ENCODE assay signal across 8 mouse cellular contexts in the genomic region with DNA sequence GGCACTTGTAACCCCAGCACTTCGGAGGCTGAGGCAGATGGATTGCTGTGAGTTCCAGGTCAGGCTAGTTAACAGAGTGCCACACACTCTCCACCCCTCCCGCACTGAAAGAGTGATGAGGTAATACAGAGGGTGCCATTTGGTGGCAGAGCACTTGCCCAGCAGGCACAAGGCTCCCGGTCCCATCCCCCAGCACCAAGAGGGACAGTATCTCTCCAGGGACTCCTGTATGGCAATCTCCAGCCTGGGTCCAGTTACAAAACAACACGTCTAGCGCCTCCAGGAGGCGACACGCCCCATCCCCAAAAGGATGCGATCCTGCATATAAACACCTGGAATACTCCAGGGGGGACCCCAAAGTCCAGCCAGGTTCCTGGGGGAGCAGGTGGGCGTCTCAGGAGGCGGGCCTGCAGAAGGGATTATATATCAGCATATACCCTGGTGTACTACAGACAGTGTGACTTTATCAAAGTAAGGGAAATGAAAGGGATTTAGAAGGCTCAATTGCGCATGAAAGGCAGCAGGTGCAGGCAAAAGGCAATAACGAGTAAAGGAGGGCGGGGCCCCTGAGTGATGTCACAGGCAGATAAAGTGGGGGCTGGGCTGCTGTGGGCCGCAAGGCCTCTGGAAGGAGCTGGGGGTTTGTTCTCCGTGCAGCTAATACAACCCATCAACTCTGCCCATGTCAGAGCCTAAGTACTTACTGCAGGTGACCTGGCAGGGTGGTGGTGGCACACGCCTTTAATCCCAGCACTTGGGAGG. TPM values are rescaled to one million over a fixed set of nuclear protein-coding genes. Genes with fewer than 3 reads are reported as not detected.
DNase-seq lines count a peak whose midpoint lies in the region; ATAC-seq and TF ChIP-seq lines count a peak whose summit lies in the region.

No protein-coding gene starts in this region.

- no peaks in the 10 kb centered on the region for H3K9me3 ChIP-seq in hindbrain, embryonic 10.5 days
- no peaks in the 10 kb centered on the region for H3K9me3 ChIP-seq in hindbrain, embryonic 16.5 days (ENCODE audit: control insufficient read depth, low read length)
- H3K9me3 ChIP-seq in forebrain, embryonic 14.5 days (replicated peaks; ENCODE audit: control insufficient read depth, low read length), result no peaks in the 10 kb centered on the region

- no peak overlapping the region for H3K4me2 ChIP-seq in hindbrain, embryonic 16.5 days (ENCODE audit: low read length)
- no peak overlapping the region for H3K4me2 ChIP-seq in forebrain, embryonic 14.5 days (ENCODE audit: low read length)
- H3K4me2 ChIP-seq in myocyte (ENCODE audit: low read depth), result peak overlapping the region; percentile 19

- peaks cover 72% of the 10 kb centered on the region for H3K4me1 ChIP-seq in hindbrain, embryonic 10.5 days (replicated peaks)
- H3K4me1 ChIP-seq in hindbrain, embryonic 16.5 days (ENCODE audit: control insufficient read depth, insufficient read depth, low read depth, low read length), result peaks cover 44% of the 10 kb centered on the region
- H3K4me1 ChIP-seq in forebrain, embryonic 14.5 days (ENCODE audit: control insufficient read depth, insufficient read depth, low read length), result peaks cover 52% of the 10 kb centered on the region

- no peak for ATAC-seq in hindbrain, embryonic 16.5 days
- ATAC-seq in forebrain, embryonic 14.5 days, result no peak

- DNase-seq in hindbrain, embryonic 10.5 days (ENCODE audit: low spot score), result no peak
- peak; percentile 49 for DNase-seq in ZHBTc4 (ENCODE audit: low read depth, low spot score)
- no peak for DNase-seq in forebrain, embryonic 14.5 days (ENCODE audit: low spot score)
- no peak for DNase-seq in testis, postnatal 10 days (ENCODE audit: low spot score)
- DNase-seq in spleen, postnatal 4 days (ENCODE audit: low spot score in 2 of 2), result no peak
- DNase-seq in lung, postnatal 10 days, result no peak

- H3K9ac ChIP-seq in hindbrain, embryonic 16.5 days (ENCODE audit: low read depth, low read length), result no peak overlapping the region
- peak overlapping the region; percentile 13; the same call in 1 of the 2 replicates for H3K9ac ChIP-seq in forebrain, embryonic 14.5 days (ENCODE audit: low read length)

- no peak for TF ChIP-seq POLR2A in myocyte (IDR thresholded peaks at IDR 0.05; ENCODE audit: insufficient read length, low read depth)

- no peak overlapping the region for H3ac ChIP-seq in myocyte (ENCODE audit: control insufficient read depth, insufficient read length)

- peak overlapping the region; percentile 42 for H3K27ac ChIP-seq in hindbrain, embryonic 10.5 days
- H3K27ac ChIP-seq in hindbrain, embryonic 16.5 days (ENCODE audit: low read depth, low read length), result no peak overlapping the region
- H3K27ac ChIP-seq in forebrain, embryonic 14.5 days (ENCODE audit: low read depth, low read length), result no peak overlapping the region

- 60% methylated on average over 16 of the region's 16 CpGs for WGBS in hindbrain, embryonic 10.5 days
- WGBS in hindbrain, embryonic 16.5 days, result 53% methylated on average over 16 of the region's 16 CpGs
- 51% methylated on average over 16 of the region's 16 CpGs for WGBS in forebrain, embryonic 14.5 days

- H3K4me3 ChIP-seq in hindbrain, embryonic 10.5 days, result no peak overlapping the region
- H3K4me3 ChIP-seq in hindbrain, embryonic 16.5 days (ENCODE audit: low read length), result no peak overlapping the region
- no peak overlapping the region for H3K4me3 ChIP-seq in forebrain, embryonic 14.5 days (ENCODE audit: low read depth, low read length)
- H3K4me3 ChIP-seq in myocyte, result no peak overlapping the region

- peaks cover 69% of the 10 kb centered on the region for H3K79me2 ChIP-seq in myocyte (ENCODE audit: control insufficient read depth, insufficient read depth)

- peaks cover 53% of the 10 kb centered on the region for H3K36me3 ChIP-seq in hindbrain, embryonic 10.5 days
- no peaks in the 10 kb centered on the region; the same call in 1 of the 2 replicates for H3K36me3 ChIP-seq in hindbrain, embryonic 16.5 days (ENCODE audit: control insufficient read depth, insufficient read depth, low read length)
- peaks cover 21% of the 10 kb centered on the region for H3K36me3 ChIP-seq in forebrain, embryonic 14.5 days (ENCODE audit: control insufficient read depth, insufficient read depth, low read length)
- peaks cover 6% of the 10 kb centered on the region for H3K36me3 ChIP-seq in myocyte (ENCODE audit: control insufficient read depth, insufficient read depth)

- H3K27me3 ChIP-seq in hindbrain, embryonic 10.5 days (ENCODE audit: insufficient read depth, poor library complexity, severe bottlenecking), result no peaks in the 10 kb centered on the region
- H3K27me3 ChIP-seq in hindbrain, embryonic 16.5 days (replicated peaks; ENCODE audit: control insufficient read depth, insufficient read depth, low read length), result no peaks in the 10 kb centered on the region
- H3K27me3 ChIP-seq in forebrain, embryonic 14.5 days (replicated peaks; ENCODE audit: control insufficient read depth, insufficient read depth, low read length), result no peaks in the 10 kb centered on the region
- no peaks in the 10 kb centered on the region for H3K27me3 ChIP-seq in myocyte (ENCODE audit: control insufficient read depth, insufficient read depth, insufficient read length)

TF ChIP-seq in myocyte, 11 proteins besides CTCF, POLR2A, EP300 and RAD21:
- TF ChIP-seq USF1 (IDR thresholded peaks at IDR 0.05; ENCODE audit: low read depth) (no peak), MYOD1 (IDR thresholded peaks at IDR 0.05; ENCODE audit: control insufficient read depth in 1 of 3, insufficient read length in 2 of 3, low read depth in 2 of 3) (no peak), TCF12 (IDR thresholded peaks at IDR 0.05; ENCODE audit: insufficient read depth, poor library complexity, severe bottlenecking) (no peak), MYOG (IDR thresholded peaks at IDR 0.05; ENCODE audit: control insufficient read depth in 1 of 3, insufficient read depth in 1 of 3, insufficient read length in 2 of 3, low read depth in 2 of 3) (no peak), MAX (IDR thresholded peaks at IDR 0.05; ENCODE audit: low read depth) (no peak), REST (IDR thresholded peaks at IDR 0.05; ENCODE audit: insufficient read depth, insufficient read length) (no peak), CEBPB (IDR thresholded peaks at IDR 0.05; ENCODE audit: insufficient read depth, poor library complexity, severe bottlenecking) (no peak), TCF3 (IDR thresholded peaks at IDR 0.05; ENCODE audit: insufficient read length, low read depth) (no peak), POLR2AphosphoS2 (IDR thresholded peaks at IDR 0.05; ENCODE audit: insufficient read length, low read depth) (no peak), SRF (IDR thresholded peaks at IDR 0.05; ENCODE audit: control insufficient read depth, insufficient read length, low read depth) (no peak), E2F4 (IDR thresholded peaks at IDR 0.05; ENCODE audit: insufficient read depth) (no peak)

RNA-seq across cellular contexts. Expression of a gene that starts 44.4 kb away (rescaled TPM):
- polyA plus RNA-seq in hindbrain, embryonic 10.5 days (2016; fragmentation: Nextera tagmentation; extraction: Ambion mirVana), result 60.0 and 65.2 TPM in 2 replicates
- polyA plus RNA-seq in hindbrain, embryonic 16.5 days (2015; fragmentation: Nextera tagmentation; extraction: Ambion mirVana), result 64.3 and 66.4 TPM in 2 replicates
- 43.3 and 58.0 TPM in 2 replicates for polyA plus RNA-seq in forebrain, embryonic 14.5 days (2014; fragmentation: Nextera tagmentation; extraction: Ambion mirVana)
- 20.9 TPM for polyA plus RNA-seq in myocyte (2012; fragmentation: generic; extraction: Trizol)
